Mouse (Mus musculus) forebrain, embryonic 12.5 days (tissue): ENCODE results near the gene Apc2. TPM values are rescaled to one million over a fixed set of nuclear protein-coding genes. Genes with fewer than 3 reads are reported as not detected.
"Not testable (repeated sequence)": the region's sequence is repeated elsewhere in the genome, so short reads cannot be mapped to it uniquely, and the experiment has no call there.

Source experiments
- ATAC-seq: fragments of 200-750 bp; cut with Nextera tagmentation; 2 replicates; pipeline ENCODE4 v1.8.0; 2017; ENCODE audit warnings: moderate TSS enrichment; ENCODE audit not compliant: low FRiP score
- H3K27ac ChIP-seq: fragments of 300-500 bp; sonication (generic); 2 replicates; pipeline ENCODE4 v1.5.1; 2016; ENCODE audit warnings: mild to moderate bottlenecking
- H3K27me3 ChIP-seq: fragments of 300-500 bp; sonication (generic); 2 replicates; pipeline ENCODE4 v1.6.1; 2016; ENCODE audit warnings: mild to moderate bottlenecking
- H3K36me3 ChIP-seq: fragments of 300-500 bp; sonication (generic); replicated peaks from 2 replicates; pipeline ENCODE4 v1.6.1; 2016; ENCODE audit warnings: mild to moderate bottlenecking
- H3K4me1 ChIP-seq: fragments of 300-500 bp; sonication (generic); 2 replicates; pipeline ENCODE4 v1.6.1; 2016
- H3K4me2 ChIP-seq: fragments of 300-500 bp; sonication (generic); 2 replicates; pipeline ENCODE4 v1.6.1; 2016; ENCODE audit warnings: mild to moderate bottlenecking, moderate library complexity
- H3K4me3 ChIP-seq: fragments of 300-500 bp; sonication (generic); replicated peaks from 2 replicates; pipeline ENCODE4 v1.5.1; 2016; ENCODE audit warnings: mild to moderate bottlenecking
- H3K9ac ChIP-seq: fragments of 300-500 bp; sonication (generic); 2 replicates; pipeline ENCODE4 v1.6.1; 2016; ENCODE audit warnings: mild to moderate bottlenecking
- H3K9me3 ChIP-seq: fragments of 300-500 bp; sonication (generic); 2 replicates; pipeline ENCODE4 v1.6.1; 2016
- WGBS: fragments of 180-500 bp; shearing (Covaris S2); methylation state at CpG from one replicate; pipeline ENCODE4 v1.1.7; 2016; 5-methylcytosine and 5-hydroxymethylcytosine counted together
- polyA plus RNA-seq: library from polyadenylated mRNA; unstranded; fragments of >200 nt; fragmentation: Nextera tagmentation; extraction: Ambion mirVana; gene quantifications from 2 replicates; pipeline ENCODE4 v1.2.1, GENCODE M21; 2016

The Apc2 gene
- 144 and 165 TPM in 2 replicates for polyA plus RNA-seq

DNA sequence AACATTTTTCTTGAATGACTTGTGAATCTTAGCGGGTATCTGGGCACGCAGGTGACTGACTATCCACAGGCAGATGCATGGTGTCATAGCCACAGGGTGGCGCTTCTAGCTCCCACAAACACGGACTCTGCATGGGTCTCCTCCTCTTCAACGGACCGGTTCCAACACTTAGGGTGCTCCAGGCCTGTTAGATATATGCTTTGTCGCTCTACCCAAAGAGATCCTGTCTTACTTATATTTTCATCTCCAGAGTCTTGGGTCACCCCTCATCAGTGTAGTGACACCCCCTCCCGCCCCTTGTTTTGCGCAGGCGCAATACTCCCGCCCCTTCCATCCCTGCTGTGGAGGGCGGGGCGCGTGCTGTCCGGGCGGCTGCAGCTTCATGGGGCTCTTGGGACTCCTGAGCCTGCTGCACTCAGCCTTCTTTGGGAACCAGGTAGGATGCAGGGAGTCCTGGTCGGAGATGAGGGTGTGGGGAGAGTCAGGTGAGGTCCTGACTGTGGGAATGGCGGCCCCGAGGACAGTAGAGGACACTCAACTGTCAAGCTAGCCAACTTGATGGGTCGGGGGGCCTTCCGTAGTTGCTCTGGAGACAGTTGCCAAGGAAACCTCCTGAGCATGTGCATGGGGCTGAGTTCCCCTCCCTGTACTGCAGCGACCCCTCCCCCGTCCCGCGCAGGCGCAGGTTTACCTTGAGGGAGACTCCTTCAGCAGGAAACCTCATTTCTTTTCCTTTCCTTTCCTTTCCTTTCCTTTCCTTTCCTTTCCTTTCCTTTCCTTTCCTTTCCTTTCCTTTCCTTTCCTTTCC is at the start of gene Apc2:
Gene Apc2, plus strand, starts transcription at position 360 of the 808 bp plus-strand sequence.
- ATAC-seq = peak; percentile 54
- no peaks in the 10 kb centered on the region for H3K9me3 ChIP-seq
- H3K4me2 ChIP-seq = peak within 1 kb of the TSS; percentile 62
- H3K27ac ChIP-seq = peak within 1 kb of the TSS; percentile 95
- H3K4me3 ChIP-seq = peak within 1 kb of the TSS; percentile 46
- peaks cover 18% of the 10 kb centered on the region for H3K36me3 ChIP-seq
- H3K9ac ChIP-seq = peak within 1 kb of the TSS; percentile 69
- 0 out of 2 replicates have a peak, but pooled peaks cover 4% of the 10 kb centered on the region for H3K27me3 ChIP-seq
- under 1% methylated on average over 26 of the region's 26 CpGs for WGBS
- peaks cover 77% of the 10 kb centered on the region for H3K4me1 ChIP-seq

GRCm38 (mm10) chr10:80247849-80248248 is 47.9 kb upstream of the Apc2 start:
- Histone ChIP-seq H3K4me3 (no peak overlapping the region), H3K9ac (no peak overlapping the region), H3K27ac (no peak overlapping the region), H3K4me1 (peaks cover 25% of the 10 kb centered on the region), H3K4me2 (no peak overlapping the region), H3K9me3 (no peaks in the 10 kb centered on the region), H3K27me3 (no peaks in the 10 kb centered on the region), H3K36me3 (peaks cover 24% of the 10 kb centered on the region)
- no peak for ATAC-seq
- WGBS = 51% methylated on average over 6 of the region's 6 CpGs

DNA sequence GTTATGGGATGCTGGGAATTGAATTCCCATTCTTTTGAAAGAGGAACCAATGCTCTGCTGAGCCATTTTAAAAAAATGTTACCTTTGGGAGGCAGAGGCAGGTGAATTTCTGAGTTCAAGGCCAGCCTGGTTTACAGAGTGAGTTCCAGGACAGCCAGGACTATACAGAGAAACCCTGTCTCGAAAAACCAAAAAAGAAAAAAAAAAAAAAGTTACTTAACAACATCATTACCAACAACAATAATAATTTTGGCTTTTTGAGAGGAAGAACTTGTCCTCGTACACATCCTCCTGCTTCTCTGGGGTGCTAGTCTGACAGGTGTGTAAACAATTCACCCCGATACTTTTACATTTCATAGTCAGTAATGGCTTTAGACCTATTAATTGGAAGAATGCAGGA is 47.3 kb upstream of the Apc2 start:
- peak overlapping the region; percentile 51 for H3K4me3 ChIP-seq
- H3K27me3 ChIP-seq, H3K27ac ChIP-seq, ATAC-seq, H3K9ac ChIP-seq, H3K9me3 ChIP-seq: not testable (repeated sequence)
- peaks cover 23% of the 10 kb centered on the region for H3K36me3 ChIP-seq
- H3K4me2 ChIP-seq = peak overlapping the region; percentile 65
- WGBS = 57% methylated on average over 3 of the region's 3 CpGs
- H3K4me1 ChIP-seq = peaks cover 25% of the 10 kb centered on the region

DNA sequence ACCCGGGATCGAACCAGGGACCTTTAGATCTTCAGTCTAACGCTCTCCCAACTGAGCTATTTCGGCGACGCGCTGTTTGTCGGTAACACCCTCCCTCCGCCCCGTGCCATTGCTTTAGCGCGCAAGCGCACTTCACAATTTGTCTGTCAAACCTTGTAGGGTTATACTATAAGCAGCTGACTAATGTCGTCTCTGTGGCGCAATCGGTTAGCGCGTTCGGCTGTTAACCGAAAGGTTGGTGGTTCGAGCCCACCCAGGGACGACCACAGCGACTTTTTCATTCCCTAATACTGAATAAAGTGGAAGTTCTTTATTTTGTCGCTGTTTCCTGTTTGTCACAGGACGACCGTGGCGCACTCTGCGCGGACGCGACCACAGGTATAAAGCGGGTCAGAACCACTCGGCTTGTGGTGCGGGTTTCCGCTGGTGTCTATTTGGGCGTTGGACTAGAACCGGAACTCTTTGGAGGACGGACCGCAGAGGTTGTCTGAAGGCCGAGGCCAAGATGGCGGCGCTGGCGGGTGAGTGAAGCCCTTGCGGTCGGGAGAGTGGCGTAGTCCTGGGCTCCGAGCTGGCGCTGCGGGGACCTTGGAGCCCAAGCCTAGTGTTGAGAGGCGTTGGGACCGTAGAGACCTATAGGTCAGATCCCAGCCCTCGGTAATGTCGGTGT is 46.7 kb upstream of the Apc2 start, which contains the start of gene Ndufs7:
Gene Ndufs7, plus strand, starts transcription at position 151 of the 670 bp plus-strand sequence.
- Histone ChIP-seq H3K27me3 (no peaks in the 10 kb centered on the region), H3K4me2 (peak within 1 kb of the TSS; percentile 65), H3K9me3 (no peaks in the 10 kb centered on the region), H3K36me3 (peaks cover 23% of the 10 kb centered on the region), H3K9ac (peak within 1 kb of the TSS; percentile 77), H3K27ac (peak within 1 kb of the TSS; percentile 88), H3K4me1 (peaks cover 25% of the 10 kb centered on the region), H3K4me3 (peak within 1 kb of the TSS; percentile 51)
- peak; percentile 84 for ATAC-seq
- under 1% methylated on average over 53 of the region's 53 CpGs for WGBS

GRCm38 (mm10) chr10:80250059-80250458 is 45.7 kb upstream of the Apc2 start:
- H3K27me3 ChIP-seq = no peaks in the 10 kb centered on the region
- no peak for ATAC-seq
- no peaks in the 10 kb centered on the region for H3K9me3 ChIP-seq
- peaks cover 26% of the 10 kb centered on the region for H3K36me3 ChIP-seq
- peak overlapping the region; percentile 51 for H3K4me3 ChIP-seq
- peak overlapping the region; percentile 65 for H3K4me2 ChIP-seq
- H3K9ac ChIP-seq = peak overlapping the region; percentile 77
- peaks cover 25% of the 10 kb centered on the region for H3K4me1 ChIP-seq
- WGBS = 42% methylated on average over 2 of the region's 2 CpGs
- peak overlapping the region; percentile 88; the same call in 1 of the 2 replicates for H3K27ac ChIP-seq

GRCm38 (mm10) chr10:80250573-80250972 is 45.2 kb upstream of the Apc2 start:
- no peak overlapping the region for H3K4me3 ChIP-seq
- peak overlapping the region; percentile 65; the same call in 1 of the 2 replicates for H3K4me2 ChIP-seq

GRCm38 (mm10) chr10:80252011-80252410 is 43.8 kb upstream of the Apc2 start:
- no peak overlapping the region for H3K9ac ChIP-seq
- H3K27me3 ChIP-seq = no peaks in the 10 kb centered on the region
- no peak overlapping the region for H3K4me2 ChIP-seq
- no peaks in the 10 kb centered on the region for H3K9me3 ChIP-seq
- ATAC-seq = no peak
- peaks cover 21% of the 10 kb centered on the region for H3K4me1 ChIP-seq
- no peak overlapping the region for H3K4me3 ChIP-seq
- H3K27ac ChIP-seq = no peak overlapping the region
- H3K36me3 ChIP-seq = peaks cover 45% of the 10 kb centered on the region

More at GRCm38 (mm10) chr10:80250573-80250972, 45.2 kb upstream of the Apc2 start:
- Histone ChIP-seq H3K36me3 (peaks cover 31% of the 10 kb centered on the region), H3K27me3 (no peaks in the 10 kb centered on the region), H3K9ac (no peak overlapping the region), H3K9me3 (no peaks in the 10 kb centered on the region), H3K27ac (no peak overlapping the region), H3K4me1 (peaks cover 20% of the 10 kb centered on the region)
- WGBS = 91% methylated on average over 4 of the region's 4 CpGs
- no peak for ATAC-seq

DNA sequence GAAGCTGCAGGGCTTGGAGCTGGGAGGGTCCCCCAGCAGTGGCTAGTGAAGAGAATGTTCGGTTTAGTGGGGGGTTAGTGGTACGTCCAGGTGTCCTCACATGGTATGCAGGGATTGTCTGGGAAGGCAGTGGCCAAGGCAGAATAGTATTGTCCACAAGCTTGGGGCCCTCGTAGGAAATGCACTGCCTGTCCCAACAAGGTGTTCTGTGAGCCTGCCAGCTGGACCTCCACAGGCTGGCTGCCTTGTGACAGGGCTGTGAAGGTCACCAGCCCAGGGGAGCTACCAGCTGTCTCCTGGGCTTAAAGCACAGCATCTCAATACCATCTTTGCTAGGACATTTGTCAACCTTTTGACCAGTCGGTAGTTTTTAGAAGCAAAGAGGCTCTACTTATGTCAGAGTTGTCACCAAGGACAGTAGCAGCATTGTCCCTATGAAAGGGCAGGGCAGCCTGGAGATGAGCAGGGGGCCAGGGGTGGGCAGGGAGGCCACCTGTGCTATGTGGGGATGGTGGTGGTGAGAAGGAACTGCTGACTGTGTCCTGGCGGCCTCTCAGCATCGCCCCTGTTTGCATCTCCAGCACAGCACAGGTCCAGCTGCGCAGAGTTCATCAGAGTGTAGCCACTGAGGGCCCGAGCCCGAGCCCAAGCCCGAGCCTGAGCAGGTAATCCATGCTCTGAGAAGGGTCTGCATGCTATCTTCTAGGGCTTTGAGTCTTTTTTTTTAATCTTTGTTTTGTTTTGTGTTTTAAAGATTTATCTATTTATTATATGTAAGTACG is 43.1 kb upstream of the Apc2 start:
- Histone ChIP-seq H3K27ac (no peak overlapping the region), H3K36me3 (peaks cover 49% of the 10 kb centered on the region), H3K9ac (no peak overlapping the region), H3K9me3 (no peaks in the 10 kb centered on the region), H3K27me3 (no peaks in the 10 kb centered on the region), H3K4me1 (peaks cover 21% of the 10 kb centered on the region), H3K4me2 (no peak overlapping the region), H3K4me3 (no peak overlapping the region)
- no peak for ATAC-seq
- WGBS = 91% methylated on average over 11 of the region's 11 CpGs

GRCm38 (mm10) chr10:80253551-80253950 is 42.2 kb upstream of the Apc2 start:
- H3K9me3 ChIP-seq = no peaks in the 10 kb centered on the region
- H3K4me3 ChIP-seq = no peak overlapping the region
- H3K27ac ChIP-seq = no peak overlapping the region
- 92% methylated on average over 6 of the region's 6 CpGs for WGBS
- peaks cover 57% of the 10 kb centered on the region for H3K36me3 ChIP-seq
- H3K4me1 ChIP-seq = peaks cover 21% of the 10 kb centered on the region
- H3K9ac ChIP-seq = no peak overlapping the region
- ATAC-seq = no peak
- H3K27me3 ChIP-seq = no peaks in the 10 kb centered on the region
- H3K4me2 ChIP-seq = no peak overlapping the region

- Histone ChIP-seq H3K9ac (no peak overlapping the region), H3K9me3 (no peaks in the 10 kb centered on the region), H3K27me3 (no peaks in the 10 kb centered on the region), H3K4me2 (no peak overlapping the region), H3K36me3 (peaks cover 63% of the 10 kb centered on the region), H3K27ac (no peak overlapping the region), H3K4me3 (no peak overlapping the region), H3K4me1 (peaks cover 30% of the 10 kb centered on the region)
- 92% methylated on average over 25 of the region's 26 CpGs for WGBS
- no peak for ATAC-seq
Observed at GRCm38 (mm10) chr10:80254331-80255297, 41.2 kb upstream of the Apc2 start.

DNA sequence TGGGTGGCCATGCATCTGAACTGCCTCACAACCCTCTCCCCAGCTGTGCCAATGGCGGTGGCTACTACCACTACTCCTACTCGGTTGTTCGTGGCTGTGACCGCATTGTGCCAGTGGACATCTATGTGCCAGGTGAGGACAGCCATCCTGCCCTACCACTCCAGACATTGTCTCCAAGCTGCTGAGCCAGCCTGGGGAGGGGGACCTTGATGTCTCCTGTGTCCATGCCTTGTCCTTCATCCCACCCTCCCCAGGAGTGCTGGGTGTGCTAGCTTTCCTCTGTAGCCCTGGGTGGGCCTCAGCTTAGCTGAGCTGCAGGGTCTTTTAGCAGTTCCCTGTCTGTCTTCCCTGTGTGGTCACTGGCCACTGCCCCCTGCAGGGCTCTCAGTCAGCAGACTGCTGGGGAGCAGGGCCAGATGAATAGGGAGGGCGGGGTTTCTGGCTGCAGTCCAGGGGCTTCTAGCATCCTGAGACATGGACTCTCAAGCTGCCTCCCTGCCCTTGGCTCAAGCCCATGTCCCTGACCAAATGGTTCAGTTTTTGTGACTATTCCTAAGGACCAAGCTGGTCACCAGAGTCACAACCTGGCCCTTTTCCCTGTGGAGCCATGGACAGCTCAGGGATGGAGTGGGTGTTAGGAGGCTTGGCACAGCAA is 39.8 kb upstream of the Apc2 start:
- Histone ChIP-seq H3K36me3 (peaks cover 63% of the 10 kb centered on the region), H3K27ac (no peak overlapping the region), H3K4me2 (no peak overlapping the region), H3K27me3 (no peaks in the 10 kb centered on the region), H3K4me1 (peaks cover 29% of the 10 kb centered on the region), H3K9ac (no peak overlapping the region), H3K9me3 (no peaks in the 10 kb centered on the region), H3K4me3 (no peak overlapping the region)
- no peak for ATAC-seq
- 89% methylated on average over 5 of the region's 5 CpGs for WGBS
